Mouse (Mus musculus) c-Kit-positive CD71-positive TER-119-positive erythroid progenitor cells, embryonic 14.5 days (primary cell): ENCODE measurements around the gene Ceacam19.

Source experiments
- DNase-seq: peaks from one replicate; pipeline ENCODE4 v3.0.0-alpha.2; 2013; ENCODE audit warnings: low spot score

Gene Ceacam19

GRCm38 (mm10) chr7:19840936-19841335 is 46.8 kb downstream of the Ceacam19 start:
- DNase-seq, result no peak

GRCm38 (mm10) chr7:19840371-19840770 is 47.4 kb downstream of the Ceacam19 start:
- DNase-seq, result no peak

GRCm38 (mm10) chr7:19836843-19837242 is 50.9 kb downstream of the Ceacam19 start:
- no peak for DNase-seq

- no peak for DNase-seq
Measured at GRCm38 (mm10) chr7:19834055-19834454, 53.7 kb downstream of the Ceacam19 start.

- DNase-seq, result no peak
Measured at GRCm38 (mm10) chr7:19831837-19832236, 55.9 kb downstream of the Ceacam19 start.

- no peak for DNase-seq
Measured at GRCm38 (mm10) chr7:19830682-19831156, 57.0 kb downstream of the Ceacam19 start.

- no peak for DNase-seq
Measured at GRCm38 (mm10) chr7:19829694-19830093, 58.1 kb downstream of the Ceacam19 start.

- DNase-seq, result no peak
Measured at GRCm38 (mm10) chr7:19826756-19827155, 61.0 kb downstream of the Ceacam19 start.
